Mouse (Mus musculus) liver, embryonic 14.5 days (tissue): ENCODE results near the gene Actbl2.

ENCODE experiments used
- CTCF ChIP-seq: IDR thresholded peaks from 2 replicates; pipeline ENCODE4 v1.5.1; 2016; ENCODE audit warnings: antibody characterized with exemption, low read depth, control low read depth
- EP300 ChIP-seq: IDR thresholded peaks from 2 replicates; pipeline ENCODE4 v1.6.1; 2016; ENCODE audit warnings: antibody characterized with exemption, low read depth

DNA sequence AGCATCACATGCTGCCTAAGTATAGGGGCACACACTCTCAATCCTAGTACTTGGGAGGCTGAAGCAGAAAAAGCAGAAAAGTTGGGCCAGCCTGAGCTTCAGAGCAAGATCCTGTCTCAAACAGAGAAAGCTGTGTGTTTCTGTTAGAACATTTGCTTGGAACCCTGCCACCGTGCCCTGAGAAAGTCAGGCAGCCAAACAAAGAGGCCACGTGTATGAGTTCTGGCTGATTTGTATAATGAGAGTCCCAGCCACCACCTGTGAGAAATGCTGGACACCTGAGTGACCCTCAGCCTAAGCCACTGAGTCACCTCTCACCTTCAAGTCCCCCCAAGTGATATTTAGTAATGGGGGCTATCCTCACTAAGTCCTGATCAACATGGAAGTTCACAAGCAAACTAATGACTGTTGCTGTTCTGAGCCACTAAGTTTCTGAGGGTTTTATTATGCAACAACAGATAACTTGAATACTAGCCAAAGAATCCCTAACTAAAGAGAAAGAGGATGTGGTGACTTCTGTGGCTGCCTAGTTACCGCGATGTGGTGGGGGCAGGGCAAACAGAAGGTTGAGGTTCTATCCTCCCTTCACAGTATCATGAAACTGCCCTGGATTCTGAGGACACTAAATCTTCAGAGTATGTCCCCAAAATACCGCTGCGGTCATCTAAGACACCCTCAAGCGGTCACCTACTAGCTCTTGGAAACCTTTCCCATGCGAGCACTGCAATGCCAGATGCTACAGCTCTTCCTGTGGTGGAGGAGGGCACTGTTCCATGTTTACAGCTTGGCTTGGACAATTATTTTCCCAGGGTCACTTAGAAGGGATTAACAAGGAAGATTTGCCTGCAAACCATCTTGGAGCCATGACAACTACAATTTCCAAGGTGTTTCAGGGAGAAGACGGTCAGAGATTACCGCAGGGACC, 31.9 kb downstream of the Actbl2 start:
- TF ChIP-seq CTCF, result no peak
- TF ChIP-seq EP300, result no peak
